Mouse (Mus musculus) small intestine, adult 2 months (tissue): Measurements from ENCODE around the gene Col1a1.

ENCODE experiments used
- CTCF ChIP-seq: fragments of 200-500 bp; IDR thresholded peaks from 2 replicates; pipeline ENCODE4 v1.5.1; 2012; ENCODE audit warnings: low read depth, mild to moderate bottlenecking, control low read depth, inconsistent platforms, low read length, moderate library complexity, mixed read lengths; ENCODE audit not compliant: insufficient replicate concordance, insufficient read length; ENCODE audit errors: extremely low read depth
- POLR2A ChIP-seq: fragments of 200-500 bp; IDR thresholded peaks from 2 replicates; pipeline ENCODE4 v1.6.1; 2012; ENCODE audit warnings: low read depth, mild to moderate bottlenecking, control low read depth, inconsistent platforms, low read length, moderate library complexity

- no peak for TF ChIP-seq POLR2A
- no peak for TF ChIP-seq CTCF
Measured at GRCm38 (mm10) chr11:94968187-94968586, 32.2 kb downstream of the Col1a1 start.
